Mouse (Mus musculus): ENCODE data around the gene Apex1. TPM values are rescaled to one million over a fixed set of nuclear protein-coding genes. Genes with fewer than 3 reads are reported as not detected.

Gene Apex1
- 220 and 306 TPM in 2 replicates for polyA plus RNA-seq (2016; fragmentation: Nextera tagmentation; extraction: Ambion mirVana)

GRCm38 (mm10) chr14:50924281-50925064 is at the start of gene Apex1, which contains the start of gene Osgep:
Gene Apex1, plus strand, starts transcription at chr14:50924968.
Gene Osgep, minus strand, starts transcription at chr14:50924893.
- peaks cover 46% of the 10 kb centered on the region for H3K36me3 ChIP-seq
- H3K27me3 ChIP-seq (ENCODE audit: insufficient read depth, poor library complexity, severe bottlenecking), result no peaks in the 10 kb centered on the region
- H3K4me3 ChIP-seq, result peak within 1 kb of the TSS; percentile 80
- peak within 1 kb of the TSS; percentile 94 for H3K27ac ChIP-seq
- under 1% methylated on average over 57 of the region's 57 CpGs for WGBS
- no peaks in the 10 kb centered on the region for H3K9me3 ChIP-seq
- peak; percentile 98 for DNase-seq (ENCODE audit: low spot score)
- H3K4me1 ChIP-seq, result peaks cover 9% of the 10 kb centered on the region; the same call in 1 of the 2 replicates

GRCm38 (mm10) chr14:50875175-50875574 is 49.6 kb upstream of the Apex1 start:
- DNase-seq (ENCODE audit: low spot score), result no peak
- Histone ChIP-seq H3K4me3 (no peak overlapping the region), H3K27me3 (ENCODE audit: insufficient read depth, poor library complexity, severe bottlenecking) (no peaks in the 10 kb centered on the region), H3K27ac (no peak overlapping the region), H3K4me1 (peaks cover 3% of the 10 kb centered on the region), H3K36me3 (no peaks in the 10 kb centered on the region), H3K9me3 (no peaks in the 10 kb centered on the region)
- WGBS, result 81% methylated on average over 3 of the region's 3 CpGs

GRCm38 (mm10) chr14:50875591-50876230 is 49.1 kb upstream of the Apex1 start:
- Histone ChIP-seq H3K4me1 (peaks cover 2% of the 10 kb centered on the region), H3K27me3 (ENCODE audit: insufficient read depth, poor library complexity, severe bottlenecking) (no peaks in the 10 kb centered on the region), H3K27ac (no peak overlapping the region), H3K4me3 (no peak overlapping the region), H3K36me3 (no peaks in the 10 kb centered on the region), H3K9me3 (no peaks in the 10 kb centered on the region)
- 78% methylated on average over 6 of the region's 6 CpGs for WGBS
- peak; percentile 36 for DNase-seq (ENCODE audit: low spot score)

- Histone ChIP-seq H3K4me1 (no peaks in the 10 kb centered on the region), H3K27me3 (ENCODE audit: insufficient read depth, poor library complexity, severe bottlenecking) (no peaks in the 10 kb centered on the region), H3K9me3 (no peaks in the 10 kb centered on the region), H3K4me3 (no peak overlapping the region), H3K36me3 (no peaks in the 10 kb centered on the region), H3K27ac (no peak overlapping the region)
- DNase-seq (ENCODE audit: low spot score), result no peak
- 83% methylated on average over 6 of the region's 6 CpGs for WGBS
Observed at GRCm38 (mm10) chr14:50876236-50876950, 48.4 kb upstream of the Apex1 start.

GRCm38 (mm10) chr14:50891621-50892020 is 33.1 kb upstream of the Apex1 start:
- H3K9me3 ChIP-seq, result no peaks in the 10 kb centered on the region
- peak; percentile 72 for DNase-seq (ENCODE audit: low spot score)
- peaks cover 5% of the 10 kb centered on the region for H3K4me1 ChIP-seq
- H3K27me3 ChIP-seq (ENCODE audit: insufficient read depth, poor library complexity, severe bottlenecking), result peaks cover 27% of the 10 kb centered on the region
- H3K36me3 ChIP-seq, result no peaks in the 10 kb centered on the region
- no peak overlapping the region for H3K27ac ChIP-seq
- 87% methylated on average over 8 of the region's 8 CpGs for WGBS
- H3K4me3 ChIP-seq, result no peak overlapping the region

GRCm38 (mm10) chr14:50892091-50892490 is 32.7 kb upstream of the Apex1 start:
- Histone ChIP-seq H3K36me3 (no peaks in the 10 kb centered on the region), H3K27me3 (ENCODE audit: insufficient read depth, poor library complexity, severe bottlenecking) (peaks cover 32% of the 10 kb centered on the region), H3K4me1 (peaks cover 10% of the 10 kb centered on the region), H3K4me3 (no peak overlapping the region), H3K9me3 (no peaks in the 10 kb centered on the region), H3K27ac (no peak overlapping the region)
- DNase-seq (ENCODE audit: low spot score), result peak; percentile 51
- 85% methylated on average over 7 of the region's 7 CpGs for WGBS

- Histone ChIP-seq H3K4me1 (peaks cover 14% of the 10 kb centered on the region), H3K4me3 (no peak overlapping the region), H3K27ac (no peak overlapping the region; the same call in 1 of the 2 replicates), H3K36me3 (no peaks in the 10 kb centered on the region), H3K27me3 (ENCODE audit: insufficient read depth, poor library complexity, severe bottlenecking) (peaks cover 39% of the 10 kb centered on the region), H3K9me3 (no peaks in the 10 kb centered on the region)
- 81% methylated on average over 22 of the region's 22 CpGs for WGBS
- peak; percentile 52 for DNase-seq (ENCODE audit: low spot score)
Observed at GRCm38 (mm10) chr14:50892541-50893459, 32.0 kb upstream of the Apex1 start.

- H3K4me3 ChIP-seq, result no peak overlapping the region
- peaks cover 14% of the 10 kb centered on the region for H3K4me1 ChIP-seq
- H3K27ac ChIP-seq, result no peak overlapping the region
- H3K36me3 ChIP-seq, result no peaks in the 10 kb centered on the region
- H3K9me3 ChIP-seq, result no peaks in the 10 kb centered on the region
- DNase-seq (ENCODE audit: low spot score), result no peak
- H3K27me3 ChIP-seq (ENCODE audit: insufficient read depth, poor library complexity, severe bottlenecking), result peaks cover 39% of the 10 kb centered on the region
Observed at GRCm38 (mm10) chr14:50895407-50895806, 29.4 kb upstream of the Apex1 start.

GRCm38 (mm10) chr14:50895985-50896746 is 28.6 kb upstream of the Apex1 start:
- Histone ChIP-seq H3K4me3 (peak overlapping the region; percentile 62), H3K9me3 (no peaks in the 10 kb centered on the region), H3K27ac (0 out of 2 replicates have a peak overlapping the region, but pooled peaks have one; percentile 36)

GRCm38 (mm10) chr14:50896747-50897373 is 27.9 kb upstream of the Apex1 start:
- no peaks in the 10 kb centered on the region for H3K36me3 ChIP-seq
- peak; percentile 68 for DNase-seq (ENCODE audit: low spot score)
- peaks cover 14% of the 10 kb centered on the region for H3K4me1 ChIP-seq
- 0 out of 2 replicates have a peak overlapping the region, but pooled peaks have one; percentile 36 for H3K27ac ChIP-seq
- WGBS, result 18% methylated on average over 23 of the region's 23 CpGs
- no peaks in the 10 kb centered on the region for H3K9me3 ChIP-seq
- H3K27me3 ChIP-seq (ENCODE audit: insufficient read depth, poor library complexity, severe bottlenecking), result peaks cover 39% of the 10 kb centered on the region
- H3K4me3 ChIP-seq, result peak overlapping the region; percentile 62

More at GRCm38 (mm10) chr14:50895985-50896746, 28.6 kb upstream of the Apex1 start:
- peaks cover 39% of the 10 kb centered on the region for H3K27me3 ChIP-seq (ENCODE audit: insufficient read depth, poor library complexity, severe bottlenecking)
- H3K4me1 ChIP-seq, result peaks cover 14% of the 10 kb centered on the region
- WGBS, result 17% methylated on average over 19 of the region's 19 CpGs
- no peaks in the 10 kb centered on the region for H3K36me3 ChIP-seq
- DNase-seq (ENCODE audit: low spot score), result no peak

GRCm38 (mm10) chr14:50897374-50897765 is 27.4 kb upstream of the Apex1 start, which contains the start of gene Klhl33:
Gene Klhl33, minus strand, starts transcription at chr14:50897507.
- peak within 1 kb of the TSS; percentile 62 for H3K4me3 ChIP-seq
- H3K36me3 ChIP-seq, result no peaks in the 10 kb centered on the region
- no peaks in the 10 kb centered on the region for H3K9me3 ChIP-seq
- WGBS, result 33% methylated on average over 7 of the region's 7 CpGs
- H3K27ac ChIP-seq, result 0 out of 2 replicates have a peak within 1 kb of the TSS, but pooled peaks have one; percentile 36
- peaks cover 39% of the 10 kb centered on the region for H3K27me3 ChIP-seq (ENCODE audit: insufficient read depth, poor library complexity, severe bottlenecking)
- peaks cover 14% of the 10 kb centered on the region for H3K4me1 ChIP-seq
- DNase-seq (ENCODE audit: low spot score), result peak; percentile 76

Data from heart, embryonic 10.5 days (tissue).